Mouse (Mus musculus) urinary bladder, adult 2 months (tissue): ENCODE measurements at regions not wholly inside any gene's neighbourhood (a gene's known extent, or its start where the extent isn't known, plus 50 kb on each side); places are given as distances from the start of the nearest gene placed in this dataset.

Experiments used
- DNase-seq: peaks from one replicate; pipeline ENCODE4 v3.0.0; 2022; ENCODE audit warnings: low spot score

DNA sequence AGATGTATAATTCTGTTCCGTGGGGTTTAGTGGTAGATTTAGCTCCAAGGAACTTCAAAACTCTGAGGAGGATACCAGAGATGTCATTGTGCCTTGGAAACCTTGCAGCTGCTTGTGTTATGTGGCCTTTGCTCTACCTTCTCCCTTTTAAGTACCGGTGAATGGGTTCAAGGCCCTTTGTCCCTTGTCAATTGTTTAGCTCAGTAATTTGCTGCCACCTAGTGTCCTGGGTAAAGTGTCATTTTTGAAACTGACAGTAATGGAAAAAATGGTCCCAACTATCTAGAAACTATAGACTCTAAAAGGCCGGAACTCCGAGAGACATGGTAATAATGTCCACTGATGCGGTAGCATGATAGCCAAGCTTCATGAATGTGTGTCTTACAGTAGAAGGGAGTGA is 90.8 kb upstream of the Phactr1 start:
- no peak for DNase-seq

DNA sequence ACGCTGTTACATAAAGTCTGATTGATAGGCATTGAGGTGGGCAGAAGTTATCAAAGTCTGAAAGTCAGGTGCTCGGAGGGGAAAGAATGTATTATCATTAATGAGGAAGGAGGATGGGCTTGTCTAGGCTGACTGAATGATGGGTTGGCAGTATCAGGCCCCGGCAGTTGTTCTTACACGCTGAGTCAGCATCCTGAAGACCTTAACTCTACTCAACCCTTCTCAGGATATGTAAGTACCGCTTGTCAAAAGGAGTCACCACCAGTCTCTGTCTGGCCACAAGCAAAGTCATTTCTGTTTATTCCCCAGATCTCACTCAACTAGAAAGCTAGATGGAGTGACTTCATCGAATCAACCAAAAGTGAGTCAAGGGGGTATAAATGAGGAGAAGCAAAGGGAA is 90.0 kb upstream of the Phactr1 start:
- no peak for DNase-seq

DNA sequence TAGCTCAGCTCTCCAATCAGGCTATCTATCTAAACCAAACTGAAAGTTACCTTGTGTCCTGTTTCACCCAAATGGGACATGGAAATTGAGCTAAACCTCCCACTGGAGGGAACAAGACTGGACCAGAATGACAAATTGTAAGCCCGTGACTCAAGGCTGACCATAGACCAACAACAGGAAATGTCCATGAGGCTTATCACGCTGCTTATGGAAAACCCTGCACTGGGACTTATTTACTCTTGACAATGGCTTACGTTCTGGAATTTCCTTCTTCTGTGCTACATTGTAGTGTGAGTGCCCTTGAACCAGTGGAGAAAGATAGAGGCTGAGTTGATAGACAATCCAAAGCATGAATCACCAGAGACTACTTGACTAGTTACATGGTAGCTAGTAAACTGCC is 87.5 kb upstream of the Phactr1 start:
- no peak for DNase-seq

DNA sequence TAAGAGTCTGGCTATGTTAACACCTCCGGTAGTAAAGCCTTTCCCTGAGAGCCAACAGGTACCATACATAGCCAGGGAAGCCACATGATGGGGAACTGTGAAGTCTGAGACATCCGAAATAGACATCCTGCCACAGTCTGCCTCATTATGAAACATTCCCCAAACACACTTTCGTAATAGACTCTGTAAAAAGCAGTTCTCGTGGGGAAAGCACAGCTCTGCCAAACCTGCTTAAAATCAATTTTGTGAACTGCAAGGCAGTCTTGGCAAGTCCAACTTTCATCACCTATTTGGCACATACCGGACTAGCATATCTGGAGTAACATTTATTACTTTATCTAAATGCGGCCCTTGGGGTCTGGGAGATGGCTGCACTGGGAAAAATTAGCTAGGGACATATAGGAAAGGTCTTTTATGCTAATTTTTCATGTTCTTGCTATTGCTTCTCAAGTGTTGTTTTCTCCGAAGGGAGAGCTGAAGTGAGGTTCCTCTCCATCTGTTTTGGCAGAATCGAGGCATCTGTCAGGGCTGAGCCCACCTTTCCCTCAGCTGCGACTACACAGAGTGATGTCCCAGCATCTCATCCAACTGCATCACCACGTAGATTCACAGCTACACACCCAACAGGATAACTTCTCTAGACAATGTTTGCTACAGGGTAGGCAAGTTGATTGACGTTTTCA is 86.8 kb upstream of the Phactr1 start:
- DNase-seq, result no peak

DNA sequence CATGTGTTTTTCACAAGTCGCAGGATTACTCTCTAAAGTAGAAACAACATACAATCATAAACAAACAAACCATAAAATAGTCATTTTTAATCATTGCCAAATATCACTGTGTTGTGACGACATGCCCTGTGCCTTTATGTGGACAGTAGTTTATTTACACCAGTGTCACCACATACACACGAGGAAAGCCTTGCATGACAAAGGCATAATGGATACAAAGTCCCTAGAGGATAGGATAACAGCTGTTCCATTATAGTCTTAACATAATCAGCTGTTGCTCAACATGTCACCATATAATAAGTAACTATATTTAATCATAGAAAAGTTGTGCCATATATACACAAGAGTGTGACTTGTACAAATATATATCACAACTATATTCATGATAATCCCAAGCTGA is 85.2 kb upstream of the Phactr1 start:
- no peak for DNase-seq

DNA sequence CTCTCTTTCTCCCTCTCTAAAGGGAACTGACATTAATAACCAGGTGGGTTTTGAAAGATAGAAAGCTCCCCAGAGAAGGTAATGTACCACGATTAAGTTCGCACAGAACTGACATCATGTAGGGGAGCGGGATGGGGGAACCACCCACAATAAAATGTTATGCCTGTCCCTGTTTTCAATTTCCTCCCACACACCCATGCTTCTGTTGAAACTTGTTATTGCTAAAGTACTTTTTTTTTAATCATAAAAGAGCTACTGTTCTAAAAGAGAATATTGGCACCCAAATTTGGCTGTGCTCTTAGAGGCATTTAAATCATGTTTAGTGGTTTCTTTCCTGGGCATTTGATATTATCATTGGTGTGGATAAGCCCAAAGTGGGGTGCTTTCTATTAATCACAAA is 82.6 kb upstream of the Phactr1 start:
- DNase-seq, result no peak

DNA sequence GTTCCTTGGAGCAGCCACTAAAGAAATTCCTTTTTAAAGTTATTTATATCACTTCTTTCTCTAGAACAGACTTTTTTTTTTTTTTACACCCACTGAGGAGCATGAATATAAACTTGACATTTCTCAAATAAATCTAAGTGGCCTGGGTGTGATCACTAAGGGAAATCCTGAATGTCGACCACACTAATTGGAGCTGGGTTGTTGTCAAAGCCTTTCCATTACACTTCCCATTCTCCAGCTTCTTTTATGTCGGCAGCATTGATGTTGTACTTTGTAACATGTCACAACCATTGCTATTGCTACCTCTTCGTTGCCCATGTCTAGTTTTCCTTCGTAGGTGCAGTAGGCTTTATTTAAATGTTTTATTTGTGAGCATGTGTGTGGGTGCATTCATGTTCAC is 77.1 kb upstream of the Phactr1 start:
- DNase-seq, result no peak

DNA sequence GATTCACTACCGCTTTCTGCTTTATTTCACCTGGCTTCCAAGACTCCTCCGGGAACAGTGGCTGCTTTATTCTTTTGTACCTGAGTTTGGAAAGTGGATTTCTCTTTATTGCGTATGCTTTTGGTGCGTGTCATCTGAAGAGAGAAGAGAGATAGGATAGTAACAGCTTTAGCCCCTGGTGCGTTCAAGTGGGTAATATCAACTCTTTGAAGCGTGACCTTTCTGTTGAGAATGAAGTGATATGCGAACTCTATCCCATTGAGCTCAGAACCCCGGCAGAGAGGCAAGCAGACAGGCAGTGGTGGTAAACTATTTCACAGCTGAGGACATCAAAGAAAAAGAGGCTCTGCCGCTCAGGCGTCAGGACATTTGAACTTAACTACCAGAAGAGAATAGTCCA is 72.7 kb upstream of the Phactr1 start:
- DNase-seq, result no peak

DNA sequence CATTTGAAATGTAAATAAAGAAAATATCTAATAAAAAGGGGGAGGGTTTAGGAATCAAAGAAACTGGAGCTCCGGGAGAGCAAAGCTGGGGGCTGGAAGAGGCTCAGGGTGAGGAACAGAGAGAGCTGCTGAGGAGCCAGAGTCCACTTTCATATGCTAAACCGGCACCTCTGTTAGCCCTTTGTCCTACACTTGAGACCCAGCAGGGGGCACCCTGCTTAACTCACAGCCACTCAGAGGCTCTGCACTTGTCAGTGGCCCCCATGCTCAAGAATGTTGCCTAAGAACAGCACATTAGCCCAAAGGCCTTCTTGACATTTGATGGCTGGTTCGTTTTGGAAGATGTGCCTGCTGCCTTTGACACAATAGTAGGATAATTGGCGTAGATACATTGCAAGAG is 71.5 kb upstream of the Phactr1 start:
- no peak for DNase-seq

DNA sequence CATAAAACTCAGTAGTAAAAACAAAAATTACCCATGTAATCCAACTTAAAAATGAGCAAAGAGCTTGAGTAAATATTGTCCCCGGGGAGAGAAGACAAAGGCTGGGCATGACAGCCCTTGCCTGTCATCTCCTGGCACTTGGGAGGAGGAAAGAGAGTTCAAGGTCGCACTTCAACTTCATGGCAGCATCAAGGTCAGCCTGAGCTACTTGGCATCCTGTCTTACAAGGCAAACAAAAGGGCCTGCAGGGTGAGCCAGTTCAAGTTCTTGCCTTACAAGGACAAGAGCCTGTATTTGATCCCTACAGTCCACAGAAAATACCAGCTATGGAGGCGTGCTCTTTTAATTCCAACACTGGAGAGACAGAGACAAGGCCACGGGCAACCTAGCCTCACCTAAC is 67.1 kb upstream of the Phactr1 start:
- no peak for DNase-seq

DNA sequence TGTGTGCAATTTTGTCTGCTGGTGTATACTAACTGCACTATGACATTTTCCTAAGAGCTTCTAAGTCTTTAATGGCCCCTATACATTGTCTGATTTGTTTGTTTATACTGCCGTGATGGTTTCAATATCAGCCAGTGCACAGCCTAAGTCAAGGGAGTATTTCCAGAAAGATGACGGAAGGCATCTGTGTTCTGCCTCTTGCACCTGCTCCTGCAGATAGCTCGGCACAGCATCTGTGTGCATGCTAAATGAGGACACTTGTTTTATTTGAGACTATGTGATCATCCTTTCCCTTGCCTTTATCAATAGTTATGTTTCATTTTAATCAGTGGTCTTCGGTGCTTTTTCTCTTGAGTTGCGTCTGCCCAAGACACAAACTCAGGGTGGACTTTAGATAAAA is 64.6 kb upstream of the Phactr1 start:
- no peak for DNase-seq

DNA sequence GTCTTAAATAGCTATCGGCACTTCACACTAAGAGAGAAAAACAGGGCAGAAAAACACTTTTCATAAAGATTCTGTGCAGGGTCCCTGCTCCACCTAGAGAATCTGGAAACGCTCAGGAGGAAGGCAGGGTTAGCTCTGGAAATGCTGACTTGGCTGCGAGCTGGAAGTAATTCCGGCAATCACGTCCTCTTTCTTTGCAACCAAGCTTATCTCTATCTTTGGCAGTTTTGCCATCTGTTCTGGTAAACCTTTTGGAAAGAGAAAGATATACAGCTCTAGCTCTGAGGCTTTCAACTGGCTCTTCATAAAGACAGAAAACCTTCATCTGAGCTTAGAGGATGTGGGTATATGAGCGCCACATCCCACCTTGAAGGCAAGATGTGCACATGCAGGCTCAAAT is 63.2 kb upstream of the Phactr1 start:
- DNase-seq, result no peak

DNA sequence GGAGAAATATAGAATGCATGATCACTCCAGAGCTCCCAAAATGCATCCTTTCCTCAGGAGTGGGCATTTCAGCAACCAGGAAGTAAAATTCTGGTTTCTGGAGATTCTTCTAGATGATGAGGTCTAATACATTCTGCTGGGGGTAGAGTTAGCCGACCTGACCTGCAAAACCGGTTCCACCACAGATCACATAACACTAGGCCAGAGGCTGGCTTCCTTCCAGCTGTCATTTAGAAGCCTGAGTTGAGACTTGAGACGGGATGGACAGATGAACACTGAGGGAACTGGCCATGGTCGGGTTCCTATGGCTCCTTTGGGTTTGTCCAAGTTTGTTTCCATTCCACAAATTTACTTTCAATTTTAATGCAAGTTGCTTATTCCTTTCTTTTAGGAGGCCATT is 62.6 kb upstream of the Phactr1 start:
- DNase-seq, result no peak

DNA sequence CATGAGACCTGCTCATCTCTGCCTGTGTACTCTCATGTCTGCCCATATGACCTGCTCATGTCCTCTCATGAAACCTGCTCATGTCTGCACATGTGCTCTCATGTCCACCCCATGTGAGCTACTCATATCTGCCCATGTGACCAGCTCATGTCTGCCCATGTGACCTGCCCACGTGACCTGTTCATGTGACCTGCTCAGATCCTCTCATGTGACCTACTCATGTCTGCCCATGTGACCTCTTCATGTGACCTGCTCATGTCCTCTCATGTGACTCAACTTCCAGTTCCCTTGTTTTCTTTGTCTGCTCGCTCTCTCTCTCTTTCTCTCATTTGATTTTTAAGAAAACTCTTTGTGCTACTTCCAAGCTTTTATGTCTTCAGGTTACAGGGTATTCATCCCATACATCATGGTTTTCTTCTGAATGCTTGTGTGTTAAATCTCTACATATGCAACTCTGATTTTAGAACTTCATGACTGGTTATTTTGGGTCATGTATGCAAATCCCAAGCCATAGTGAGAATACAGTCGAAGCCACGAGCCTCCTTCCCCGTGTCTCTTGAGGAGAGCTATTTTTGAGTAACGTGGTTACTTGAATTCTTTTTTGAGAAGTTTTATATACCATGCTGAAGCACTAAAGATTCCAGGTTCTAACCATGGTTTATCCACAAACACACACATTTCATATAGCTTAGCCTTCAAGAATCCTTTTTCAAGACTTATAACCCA is 60.7 kb upstream of the Phactr1 start:
- DNase-seq, result no peak

DNA sequence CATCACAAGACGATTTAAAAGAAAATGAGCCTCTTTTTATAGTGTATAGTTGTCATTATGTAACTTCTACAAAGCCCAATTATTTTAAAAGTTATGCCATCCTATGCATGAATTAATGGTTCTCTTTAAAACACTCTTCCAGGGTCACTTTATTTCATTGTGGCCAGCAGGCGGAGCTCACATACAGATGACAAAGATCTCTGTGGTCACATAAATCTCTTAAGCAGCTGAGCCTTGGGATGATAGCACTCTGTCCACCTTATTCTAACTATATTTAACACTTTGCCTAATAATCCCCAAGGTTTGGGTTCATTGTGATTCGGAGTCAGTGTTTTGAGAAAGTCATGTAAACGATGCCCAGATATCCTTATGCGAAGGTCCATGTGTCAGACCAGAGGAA is 56.9 kb upstream of the Phactr1 start:
- DNase-seq, result no peak
